Mouse (Mus musculus) G1E-ER4 (cell line): ENCODE results near the gene Prelp. TPM values are rescaled to one million over a fixed set of nuclear protein-coding genes. Genes with fewer than 3 reads are reported as not detected.

Source experiments
- GATA1 ChIP-seq: IDR thresholded peaks from one replicate; pipeline ENCODE4 v1.8.0; 2012; ENCODE audit warnings: low read length, inconsistent platforms
- polyA plus RNA-seq: library from polyadenylated mRNA; stranded (reverse); fragments of >175 nt; gene quantifications from 2 replicates; pipeline ENCODE4 v1.2.3, GENCODE M21; 2012

The Prelp gene
- 0.13 and 0.15 TPM in 2 replicates for polyA plus RNA-seq

DNA sequence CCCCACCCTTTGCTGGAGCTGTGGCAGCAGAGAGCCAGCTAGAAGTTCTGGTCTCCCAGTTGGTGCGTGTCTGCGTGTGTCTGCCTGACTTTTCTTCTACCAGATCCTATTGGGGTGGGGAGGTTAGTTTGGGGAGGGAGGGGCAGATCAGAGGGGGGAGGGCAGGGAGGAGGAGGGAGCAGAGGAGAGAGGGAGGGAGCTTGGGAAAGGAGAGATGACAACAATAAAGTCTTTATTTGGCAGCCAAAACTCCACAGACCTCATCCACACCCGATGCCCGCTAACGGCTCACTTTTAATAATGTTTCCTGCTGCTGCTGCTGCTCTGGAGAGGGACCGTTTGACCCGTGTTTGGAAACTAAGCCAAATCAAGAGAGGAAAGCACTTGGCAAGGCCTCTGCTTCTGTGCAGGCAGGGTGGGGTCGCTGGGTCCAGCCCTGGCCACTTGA, at the start of gene Prelp:
Gene Prelp (minus strand): TSS at position 111 of the 448 bp plus-strand sequence.
- TF ChIP-seq GATA1: no peak

DNA sequence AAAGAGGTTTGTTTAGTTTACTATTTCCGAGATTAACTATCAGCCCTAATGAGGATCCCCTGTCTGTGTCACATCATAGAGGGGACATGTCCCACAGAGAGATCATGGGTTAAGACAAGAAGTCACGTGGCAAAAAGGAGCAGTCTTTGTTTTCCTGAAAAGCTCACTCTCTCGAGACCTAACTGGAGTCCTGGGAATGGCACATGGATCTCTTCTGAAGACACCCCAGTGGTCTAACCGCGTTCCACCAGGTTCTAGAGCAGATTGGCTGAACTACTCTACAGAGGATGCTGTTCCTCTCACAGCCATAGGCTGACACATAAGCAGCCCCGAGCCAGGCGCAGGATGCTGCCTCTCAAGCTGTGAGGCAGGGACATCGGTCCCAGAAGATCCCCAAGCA, 48.2 kb upstream of the Prelp start:
- no peak for TF ChIP-seq GATA1

DNA sequence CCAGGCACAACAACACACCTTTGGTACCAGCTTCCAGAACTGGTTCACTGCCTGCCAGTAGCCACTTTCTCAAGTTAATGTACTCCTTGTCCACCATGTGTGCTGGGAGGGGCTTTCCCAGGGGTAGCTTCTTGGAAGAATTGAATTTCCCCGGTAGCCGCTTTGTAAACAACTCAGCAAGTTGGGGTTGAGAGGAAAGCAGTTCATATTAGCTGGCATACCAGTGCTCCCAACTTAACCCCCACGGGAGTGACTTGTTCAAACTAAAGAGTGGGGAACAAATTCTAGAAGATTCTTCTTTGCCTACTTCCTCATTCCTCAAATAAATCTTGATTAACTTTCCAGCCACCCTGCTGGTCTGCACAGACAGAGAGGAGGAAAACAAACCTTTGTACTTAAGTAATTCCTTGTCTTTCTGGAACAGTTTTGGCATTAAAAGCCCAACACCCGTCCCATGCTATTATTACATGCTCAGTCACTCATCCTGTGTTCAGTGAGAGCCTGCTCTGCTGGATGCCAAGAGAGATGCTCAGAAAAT, 47.6 kb upstream of the Prelp start:
- no peak for TF ChIP-seq GATA1

DNA sequence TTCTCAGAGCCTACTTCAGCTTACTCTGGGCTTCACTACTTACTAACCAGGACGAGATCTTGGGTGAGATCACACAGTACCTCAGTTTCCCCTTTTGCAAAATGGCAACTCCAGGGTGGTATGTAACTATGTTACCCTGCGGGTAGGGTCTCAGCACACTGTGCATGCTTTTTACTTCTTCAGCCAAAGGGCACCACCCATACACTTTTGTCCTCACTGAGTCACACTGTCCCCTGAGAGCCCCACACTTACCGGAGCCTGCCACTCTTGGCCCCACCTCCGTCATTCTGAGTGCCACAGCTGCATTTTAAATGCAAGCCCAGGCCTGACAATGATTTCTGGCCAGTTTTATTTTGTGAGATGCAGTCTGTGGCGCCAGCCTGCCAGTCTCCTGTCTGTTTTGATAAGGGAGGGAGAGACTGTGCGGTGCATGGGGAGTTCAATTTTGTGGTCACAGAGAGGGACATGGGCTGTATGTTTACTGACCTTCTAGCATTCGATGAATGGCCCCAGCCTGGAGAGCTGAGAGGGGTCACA, 46.3 kb upstream of the Prelp start:
- TF ChIP-seq GATA1: no peak

DNA sequence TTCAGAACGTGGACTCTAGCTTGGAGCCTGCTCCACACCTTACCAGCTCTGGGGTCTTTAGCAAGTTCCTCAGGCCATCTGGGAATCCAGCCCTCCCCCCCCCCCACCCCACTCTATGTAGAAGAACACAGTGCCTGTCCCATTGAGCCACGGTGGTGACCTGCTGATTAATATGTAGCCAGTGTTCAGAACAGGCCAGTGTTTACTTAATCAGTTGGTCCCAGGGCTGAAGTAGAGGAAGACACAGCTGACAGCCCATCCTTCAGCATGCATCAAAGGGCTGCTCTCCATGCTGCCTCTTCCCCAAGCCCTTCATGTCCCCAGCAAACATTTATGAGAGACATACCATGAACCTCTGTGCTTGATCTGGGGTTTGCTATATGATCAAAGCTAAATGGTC, 44.8 kb upstream of the Prelp start:
- TF ChIP-seq GATA1: no peak

DNA sequence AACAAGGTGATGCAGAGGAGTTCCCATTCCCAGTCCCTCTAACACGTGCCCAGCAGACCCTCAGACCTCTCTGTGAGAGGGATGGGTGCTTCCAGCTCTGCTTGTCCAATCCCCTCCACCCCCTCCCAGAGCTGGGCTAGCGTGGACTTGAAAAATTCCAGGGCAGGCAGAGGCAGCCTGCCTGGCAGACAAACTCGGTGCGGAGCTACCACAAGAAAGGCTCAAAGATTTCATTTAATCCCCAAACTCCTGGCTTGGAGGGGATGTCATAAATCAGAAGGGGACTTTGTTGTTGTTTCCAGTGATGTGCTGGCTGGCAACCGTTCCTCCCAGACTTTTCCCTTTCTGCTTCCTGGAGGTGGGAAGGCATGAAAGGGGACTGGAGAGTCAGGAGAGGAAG, 44.1 kb upstream of the Prelp start:
- no peak for TF ChIP-seq GATA1

DNA sequence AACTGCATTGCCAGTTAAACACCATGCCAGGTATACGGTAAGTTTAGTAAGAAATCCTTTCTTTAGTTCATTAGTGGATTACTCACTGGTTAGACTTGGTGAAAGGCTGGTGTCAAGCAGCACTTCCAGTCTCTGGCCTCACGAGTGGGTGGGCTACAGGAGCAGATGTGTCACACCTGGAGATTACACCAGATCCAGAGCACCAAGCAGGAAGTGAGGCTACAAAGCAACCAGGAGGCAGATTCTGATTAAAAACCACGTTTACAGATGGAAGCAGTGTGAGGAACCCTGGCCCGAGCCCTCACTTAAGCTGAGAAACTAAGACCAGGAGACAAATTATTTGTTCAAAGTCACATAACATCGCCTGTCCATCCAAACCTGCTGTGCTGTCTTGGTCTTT, 43.5 kb upstream of the Prelp start:
- TF ChIP-seq GATA1: no peak

DNA sequence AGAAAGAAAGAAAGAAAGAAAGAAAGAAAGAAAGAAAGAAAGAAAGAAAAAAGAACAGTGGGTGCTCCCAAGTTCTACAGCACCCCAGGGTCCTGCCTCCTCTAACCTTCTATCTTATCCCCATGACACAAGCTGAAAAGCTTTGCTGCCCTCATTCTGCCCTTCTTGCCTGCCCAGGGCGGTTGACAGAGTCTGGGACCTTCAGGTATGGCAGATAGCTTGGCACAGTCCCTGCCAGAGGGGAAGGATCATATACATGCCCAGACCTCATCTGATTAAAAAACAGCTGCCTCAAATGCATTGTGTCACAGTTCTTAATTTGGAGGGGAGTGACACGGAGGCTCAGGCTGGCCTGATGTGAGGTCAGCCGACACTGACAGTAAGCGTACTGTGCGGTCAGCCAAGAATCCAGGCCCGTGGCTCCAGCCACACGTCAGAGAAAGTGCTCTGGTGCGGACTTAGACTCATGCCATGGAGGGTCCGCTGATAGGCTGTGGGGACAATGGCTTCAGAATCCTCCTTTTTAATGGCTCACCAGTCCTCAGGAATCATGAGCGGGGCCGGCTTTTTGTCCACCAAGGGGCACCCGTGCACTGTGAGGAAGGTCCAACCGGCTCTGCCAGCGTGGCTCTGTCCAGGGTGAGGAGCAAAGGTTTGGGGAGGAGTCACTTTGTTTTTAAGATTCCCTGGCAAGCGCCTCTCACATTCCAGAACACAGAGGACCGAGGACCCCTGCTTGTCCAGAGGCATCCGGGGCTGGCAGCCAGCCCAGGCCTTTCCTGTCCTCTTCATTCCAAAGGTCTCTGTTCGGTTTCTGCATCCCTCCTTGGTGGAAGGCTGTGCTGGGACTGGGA, 40.3 kb upstream of the Prelp start:
- TF ChIP-seq GATA1: no peak

DNA sequence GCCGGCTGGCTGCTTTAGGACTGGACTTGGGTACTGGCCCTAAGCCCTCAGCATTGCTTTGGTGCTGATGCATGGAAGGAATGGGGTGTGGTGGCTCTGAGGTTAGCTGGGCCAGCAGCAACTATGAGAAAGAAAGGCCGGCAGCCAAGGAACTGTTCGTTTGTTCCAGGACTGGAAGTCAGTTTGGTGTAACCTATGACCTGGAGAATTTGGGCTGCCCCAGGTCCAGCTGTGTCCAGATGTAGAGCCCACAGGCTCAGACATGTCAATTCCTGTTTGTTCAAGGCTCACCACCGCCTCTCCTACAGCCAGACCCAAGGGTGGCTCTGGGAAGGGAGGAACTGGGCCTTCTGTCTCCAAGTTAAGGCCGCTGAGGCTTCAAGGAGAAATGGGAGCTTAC, 38.3 kb upstream of the Prelp start:
- no peak for TF ChIP-seq GATA1

DNA sequence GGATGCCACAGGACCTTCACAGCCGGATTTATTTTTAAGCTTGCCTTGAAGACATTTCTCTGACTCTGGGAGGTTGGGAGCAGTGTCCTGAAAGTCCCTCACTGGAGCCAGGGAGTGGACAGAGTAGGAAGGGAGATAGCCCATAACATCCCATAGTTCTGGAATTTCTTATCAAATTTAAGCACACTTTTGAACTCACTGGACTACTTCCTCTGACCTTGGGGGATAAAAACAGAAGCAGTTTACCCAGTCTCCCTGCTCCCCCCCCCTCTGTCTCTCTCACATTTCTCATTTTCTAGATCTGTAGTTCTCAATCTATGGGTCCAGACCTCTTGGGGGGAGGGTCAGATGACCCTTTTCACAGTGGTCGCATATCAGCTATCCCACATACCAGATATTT, 32.8 kb upstream of the Prelp start:
- peak; percentile 38 for TF ChIP-seq GATA1

DNA sequence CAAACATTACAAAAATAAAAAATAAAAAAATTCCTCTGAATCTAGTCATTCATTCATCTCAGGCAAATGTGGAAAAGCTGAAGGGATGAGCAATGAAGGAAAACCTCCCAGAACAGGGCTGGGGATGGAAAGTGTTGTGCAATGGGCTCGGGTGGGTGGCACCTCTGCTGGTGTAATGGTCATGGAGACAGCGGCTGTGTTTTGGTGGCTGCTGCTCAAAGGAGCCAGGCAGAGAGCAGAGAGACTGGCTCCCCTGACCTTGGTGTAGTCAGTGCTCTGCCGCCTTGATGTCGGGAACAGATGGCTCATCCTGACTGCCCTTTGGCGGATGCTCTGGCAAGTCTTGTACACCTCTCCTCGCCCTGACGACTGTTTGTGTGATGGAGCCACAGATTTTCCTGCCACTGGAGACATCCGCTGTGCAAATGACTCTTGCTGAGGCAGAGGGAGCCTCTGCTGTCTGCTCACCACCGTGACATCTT, 32.1 kb upstream of the Prelp start:
- no peak for TF ChIP-seq GATA1

DNA sequence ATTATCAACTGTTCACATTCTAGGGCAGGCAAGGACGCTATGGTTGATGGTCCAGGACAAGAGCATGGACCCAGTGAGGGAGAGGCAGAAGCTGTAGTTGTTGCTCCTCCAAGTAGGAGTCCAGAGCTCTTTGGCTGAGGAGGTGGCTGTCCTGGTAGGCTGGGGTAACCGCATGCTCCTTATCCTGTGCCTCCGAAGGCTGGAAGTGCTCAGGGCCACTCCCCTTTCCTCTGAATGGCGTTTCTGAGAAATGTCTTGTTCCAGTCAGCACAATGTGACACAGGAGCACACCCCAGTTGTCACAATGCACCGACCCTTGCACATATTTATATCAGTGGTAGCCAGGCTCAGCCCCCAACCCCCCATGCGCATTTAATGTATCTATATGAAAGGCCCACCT, 30.4 kb upstream of the Prelp start:
- no peak for TF ChIP-seq GATA1

DNA sequence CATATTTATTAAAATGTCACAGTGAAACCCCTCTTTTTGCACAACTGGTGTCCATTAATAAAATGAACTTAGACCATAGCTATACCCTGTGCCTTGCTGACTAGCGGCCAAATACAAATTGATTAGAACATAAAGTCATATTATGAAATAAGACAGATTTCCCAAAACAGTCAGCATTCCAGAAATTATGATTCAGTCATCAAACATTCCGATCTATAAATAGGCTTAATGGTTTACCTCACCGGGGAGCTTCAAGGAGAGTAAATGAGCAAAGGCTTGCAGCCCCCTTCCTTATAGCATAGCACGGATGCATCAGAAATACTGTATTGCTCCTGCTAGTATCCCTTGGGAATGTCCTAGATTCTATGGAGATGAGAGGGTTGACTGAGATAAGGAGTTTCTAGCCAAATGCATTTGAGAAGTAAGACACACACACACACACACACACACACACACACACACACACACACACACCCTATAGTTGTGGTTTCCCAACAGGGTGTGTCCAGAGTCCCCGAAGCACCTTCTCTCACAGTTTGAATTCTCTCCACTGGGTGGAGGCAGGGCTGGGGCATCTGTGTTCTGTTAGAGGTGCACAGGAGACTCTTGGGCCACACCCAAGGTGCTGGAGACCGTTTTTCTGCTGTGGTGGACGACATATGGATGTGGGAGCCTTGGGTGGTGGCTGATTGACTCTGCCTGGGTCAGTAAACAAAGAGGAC, 29.0 kb upstream of the Prelp start:
- no peak for TF ChIP-seq GATA1

DNA sequence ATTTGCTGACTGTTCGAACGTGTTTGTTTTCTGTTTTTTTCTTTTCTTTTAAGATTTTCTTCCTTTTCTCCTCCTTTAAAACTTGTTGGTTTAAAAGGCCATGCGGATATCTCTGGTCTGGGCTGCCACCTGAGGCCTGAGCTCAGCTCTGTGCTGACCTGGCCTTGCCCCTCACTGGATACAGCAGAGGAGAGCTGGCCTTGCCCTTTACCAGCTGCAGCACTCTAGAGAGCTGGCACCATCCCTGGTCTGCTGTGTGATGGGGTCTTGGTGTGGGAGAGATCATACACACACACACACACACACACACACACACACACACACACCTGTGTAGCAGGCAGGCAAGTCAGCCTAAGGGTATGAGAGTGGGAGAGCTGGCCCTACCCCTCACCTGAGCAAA, 23.9 kb upstream of the Prelp start:
- TF ChIP-seq GATA1: no peak

DNA sequence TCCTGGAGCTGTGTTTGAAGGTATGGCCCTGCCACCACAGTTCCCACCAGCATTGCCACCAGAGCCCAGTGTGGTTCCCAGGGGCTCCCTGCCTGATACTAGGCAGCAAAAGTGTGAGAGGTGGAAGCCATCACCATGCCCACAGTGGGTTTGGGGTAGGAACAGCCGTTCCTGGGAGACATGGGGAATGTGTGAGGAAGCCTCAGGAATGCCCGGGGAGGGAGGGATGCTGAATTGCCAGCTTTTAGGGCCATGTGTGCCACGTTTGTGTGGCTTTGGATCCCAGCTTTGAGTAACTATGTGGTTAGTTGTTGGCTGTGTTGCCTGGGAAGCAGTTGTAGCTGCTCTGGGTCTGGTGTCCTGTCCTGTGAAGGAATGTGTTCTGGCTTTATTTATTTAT, 20.7 kb upstream of the Prelp start:
- no peak for TF ChIP-seq GATA1

DNA sequence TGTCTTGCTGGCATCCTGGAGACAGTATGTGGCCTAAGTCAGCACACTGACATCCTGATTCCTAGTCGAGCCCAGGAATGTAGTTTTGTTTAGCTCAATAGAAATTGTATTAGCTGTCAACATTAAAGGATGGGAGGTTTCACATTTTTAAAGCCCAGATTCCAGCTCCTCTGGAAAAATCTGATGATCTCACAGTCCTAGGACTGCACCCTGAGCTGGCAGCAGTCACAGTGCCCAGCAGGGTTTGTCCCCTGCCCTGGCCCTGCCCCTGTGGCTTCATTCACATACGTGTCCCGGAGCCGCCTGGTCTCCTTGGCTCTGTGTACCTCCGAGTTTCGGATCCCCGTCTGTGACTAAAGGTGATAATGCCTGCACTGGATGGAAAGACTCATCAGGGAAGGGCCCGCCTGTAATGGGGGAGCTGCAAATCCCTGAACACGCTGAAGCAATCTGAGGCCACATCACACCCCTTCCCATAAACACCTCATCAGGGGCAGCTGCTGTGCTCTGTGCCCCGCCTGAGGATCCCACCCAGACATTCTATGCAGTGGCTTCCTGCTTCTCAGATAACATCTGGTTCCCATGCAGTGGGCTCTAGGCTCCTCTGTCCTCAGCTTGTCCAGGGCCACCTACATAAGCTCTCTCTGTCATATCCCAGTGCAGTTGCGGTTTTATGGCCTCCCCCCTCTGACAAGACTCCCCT, 20.1 kb upstream of the Prelp start:
- no peak for TF ChIP-seq GATA1
